Mouse (Mus musculus): ENCODE results near the gene Gm21972.
A peak's percentile ranks its signal among the peaks of the same experiment; 100 is the strongest.

Gm21972 gene

GRCm38 (mm10) chr1:86161061-86161460, 27.6 kb downstream of the Gm21972 start:
- no peak for DNase-seq (ENCODE audit: low read depth, low spot score)

GRCm38 (mm10) chr1:86174602-86175001, 41.2 kb downstream of the Gm21972 start:
- no peak for DNase-seq (ENCODE audit: low read depth, low spot score)

GRCm38 (mm10) chr1:86176066-86176465, 42.6 kb downstream of the Gm21972 start:
- DNase-seq (ENCODE audit: low read depth, low spot score), result no peak

GRCm38 (mm10) chr1:86178462-86179253, 45.2 kb downstream of the Gm21972 start:
- DNase-seq (ENCODE audit: low read depth, low spot score), result peak; percentile 78

- no peak for DNase-seq (ENCODE audit: low read depth, low spot score)
Measured at GRCm38 (mm10) chr1:86182004-86182709, 48.7 kb downstream of the Gm21972 start.

GRCm38 (mm10) chr1:86183577-86184263, 50.3 kb downstream of the Gm21972 start:
- no peak for DNase-seq (ENCODE audit: low read depth, low spot score)

GRCm38 (mm10) chr1:86186762-86187161, 53.3 kb downstream of the Gm21972 start:
- no peak for DNase-seq (ENCODE audit: low read depth, low spot score)

GRCm38 (mm10) chr1:86187856-86188255, 54.4 kb downstream of the Gm21972 start:
- DNase-seq (ENCODE audit: low read depth, low spot score), result no peak

- DNase-seq (ENCODE audit: low read depth, low spot score), result no peak
Measured at GRCm38 (mm10) chr1:86188271-86188670, 54.8 kb downstream of the Gm21972 start.

GRCm38 (mm10) chr1:86189034-86189702, 55.7 kb downstream of the Gm21972 start:
- DNase-seq (ENCODE audit: low read depth, low spot score), result no peak

GRCm38 (mm10) chr1:86190843-86191242, 57.4 kb downstream of the Gm21972 start:
- no peak for DNase-seq (ENCODE audit: low read depth, low spot score)

- DNase-seq (ENCODE audit: low read depth, low spot score), result no peak
Measured at GRCm38 (mm10) chr1:86194044-86194443, 60.6 kb downstream of the Gm21972 start.

GRCm38 (mm10) chr1:86198276-86198675, 64.8 kb downstream of the Gm21972 start:
- no peak for DNase-seq (ENCODE audit: low read depth, low spot score)

GRCm38 (mm10) chr1:86199026-86199425, 65.6 kb downstream of the Gm21972 start:
- no peak for DNase-seq (ENCODE audit: low read depth, low spot score)

GRCm38 (mm10) chr1:86201312-86201711, 67.9 kb downstream of the Gm21972 start:
- no peak for DNase-seq (ENCODE audit: low read depth, low spot score)

GRCm38 (mm10) chr1:86202617-86203219, 69.3 kb downstream of the Gm21972 start:
- no peak for DNase-seq (ENCODE audit: low read depth, low spot score)

- no peak for DNase-seq (ENCODE audit: low read depth, low spot score)
Measured at GRCm38 (mm10) chr1:86210676-86211075, 77.2 kb downstream of the Gm21972 start.

GRCm38 (mm10) chr1:86211498-86211897, 78.1 kb downstream of the Gm21972 start:
- DNase-seq (ENCODE audit: low read depth, low spot score), result no peak
